Mouse (Mus musculus) testis, adult 2 months (tissue): Measurements from ENCODE around the gene Max.

Source experiments
- CTCF ChIP-seq: fragments of 200-500 bp; IDR thresholded peaks from 2 replicates; pipeline ENCODE4 v1.5.1; 2012; ENCODE audit warnings: low read depth, mild to moderate bottlenecking, inconsistent platforms, low read length, moderate library complexity; ENCODE audit not compliant: control insufficient read depth, insufficient read depth, insufficient replicate concordance
- POLR2A ChIP-seq: fragments of 200-500 bp; IDR thresholded peaks from 2 replicates; pipeline ENCODE4 v1.6.1; 2012; ENCODE audit warnings: low read depth, mild to moderate bottlenecking, inconsistent platforms, low read length, moderate library complexity; ENCODE audit not compliant: control insufficient read depth

- TF ChIP-seq CTCF (no peak), POLR2A (no peak)
These were observed 10.2 kb upstream of the Max start for GRCm38 (mm10) chr12:76972241-76972640.
